ENCODE assay signal across 8 mouse cellular contexts in the genomic region with DNA sequence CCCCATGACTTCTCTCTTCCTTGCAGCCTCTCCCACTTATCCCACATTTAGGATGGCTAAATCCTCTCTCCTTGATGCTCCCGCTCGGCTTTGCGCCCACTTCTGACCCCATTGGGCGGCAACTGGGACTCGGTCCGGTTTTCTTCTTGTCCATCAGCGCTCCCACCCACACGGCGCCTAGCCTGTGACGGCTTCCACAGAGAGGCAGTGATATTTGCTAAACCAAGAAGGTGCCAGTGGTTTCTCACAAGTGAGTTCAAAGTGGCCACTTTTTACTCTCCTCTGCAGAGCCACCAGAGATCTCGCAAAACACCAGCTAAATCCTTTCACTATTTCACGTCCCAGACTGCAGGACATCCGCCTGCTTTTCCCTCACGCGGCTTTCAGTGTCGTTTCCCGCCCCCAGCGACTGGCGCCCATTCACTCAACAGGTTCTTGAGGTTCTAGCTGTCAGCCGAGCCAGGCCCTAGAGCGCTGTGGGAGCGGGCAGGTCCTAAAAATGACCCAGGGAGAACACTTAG. TPM values are rescaled to one million over a fixed set of nuclear protein-coding genes. Genes with fewer than 3 reads are reported as not detected.
DNase-seq lines count a peak whose midpoint lies in the region; ATAC-seq lines count a peak whose summit lies in the region.

No protein-coding gene starts in this region.

- peak overlapping the region; percentile 79 for H3K9ac ChIP-seq in forebrain, embryonic 13.5 days
- peak overlapping the region; percentile 81 for H3K9ac ChIP-seq in hindbrain, embryonic 13.5 days
- peak overlapping the region; percentile 66 for H3K9ac ChIP-seq in midbrain, embryonic 15.5 days
- peak overlapping the region; percentile 82 for H3K9ac ChIP-seq in stomach, embryonic 16.5 days (ENCODE audit: low read length)

- no peaks in the 10 kb centered on the region for H3K36me3 ChIP-seq in forebrain, embryonic 13.5 days (ENCODE audit: poor library complexity, severe bottlenecking)
- H3K36me3 ChIP-seq in hindbrain, embryonic 13.5 days: no peaks in the 10 kb centered on the region
- no peaks in the 10 kb centered on the region for H3K36me3 ChIP-seq in midbrain, embryonic 15.5 days (replicated peaks)
- H3K36me3 ChIP-seq in stomach, embryonic 16.5 days (ENCODE audit: control insufficient read depth, insufficient read depth, low read length): no peaks in the 10 kb centered on the region

- H3K27ac ChIP-seq in brown adipose tissue, adult 24 weeks (replicated peaks; ENCODE audit: low read depth, low read length): peak overlapping the region; percentile 72
- H3K27ac ChIP-seq in forebrain, embryonic 13.5 days: peak overlapping the region; percentile 88
- peak overlapping the region; percentile 92 for H3K27ac ChIP-seq in hindbrain, embryonic 13.5 days
- H3K27ac ChIP-seq in midbrain, embryonic 15.5 days: peak overlapping the region; percentile 92
- peak overlapping the region; percentile 94 for H3K27ac ChIP-seq in stomach, embryonic 16.5 days (ENCODE audit: low read length)

- WGBS in forebrain, embryonic 13.5 days: under 1% methylated on average over 22 of the region's 22 CpGs
- WGBS in hindbrain, embryonic 13.5 days: under 1% methylated on average over 22 of the region's 22 CpGs
- WGBS in midbrain, embryonic 15.5 days: under 1% methylated on average over 22 of the region's 22 CpGs
- under 1% methylated on average over 22 of the region's 22 CpGs for WGBS in stomach, embryonic 16.5 days

- peak overlapping the region; percentile 72 for H3K4me3 ChIP-seq in brown adipose tissue, adult 24 weeks (ENCODE audit: insufficient read depth, low read depth, low read length)
- H3K4me3 ChIP-seq in forebrain, embryonic 13.5 days: peak overlapping the region; percentile 70
- H3K4me3 ChIP-seq in hindbrain, embryonic 13.5 days: peak overlapping the region; percentile 73
- peak overlapping the region; percentile 73 for H3K4me3 ChIP-seq in midbrain, embryonic 15.5 days
- H3K4me3 ChIP-seq in stomach, embryonic 16.5 days (replicated peaks; ENCODE audit: low read length): peak overlapping the region; percentile 90

- peaks cover 10% of the 10 kb centered on the region for H3K4me1 ChIP-seq in brown adipose tissue, adult 24 weeks (ENCODE audit: control insufficient read depth, insufficient read depth, insufficient read length, low read length)
- H3K4me1 ChIP-seq in forebrain, embryonic 13.5 days: peaks cover 10% of the 10 kb centered on the region
- peaks cover 9% of the 10 kb centered on the region for H3K4me1 ChIP-seq in hindbrain, embryonic 13.5 days (replicated peaks)
- peaks cover 13% of the 10 kb centered on the region for H3K4me1 ChIP-seq in midbrain, embryonic 15.5 days
- peaks cover 4% of the 10 kb centered on the region; the same call in 1 of the 2 replicates for H3K4me1 ChIP-seq in stomach, embryonic 16.5 days (ENCODE audit: control insufficient read depth, insufficient read depth, low read length)

- H3K4me2 ChIP-seq in forebrain, embryonic 13.5 days: peak overlapping the region; percentile 85
- H3K4me2 ChIP-seq in hindbrain, embryonic 13.5 days: peak overlapping the region; percentile 93
- peak overlapping the region; percentile 92 for H3K4me2 ChIP-seq in midbrain, embryonic 15.5 days
- H3K4me2 ChIP-seq in stomach, embryonic 16.5 days (ENCODE audit: low read depth, low read length): peak overlapping the region; percentile 86

- ATAC-seq in forebrain, embryonic 13.5 days: no peak
- ATAC-seq in hindbrain, embryonic 13.5 days (ENCODE audit: low FRiP score): no peak; the same call in 1 of the 2 replicates
- peak; percentile 0; the same call in 1 of the 2 replicates for ATAC-seq in midbrain, embryonic 15.5 days (replicated peaks)
- no peak for ATAC-seq in stomach, embryonic 16.5 days (ENCODE audit: insufficient read depth, low FRiP score)

- peak; percentile 76 for DNase-seq in embryo, embryonic 10 days (ENCODE audit: low spot score)
- no peak for DNase-seq in embryo, embryonic 9.5 days (ENCODE audit: extremely low spot score)
- peak; percentile 69 for DNase-seq in liver

- peaks cover 3% of the 10 kb centered on the region; the same call in 1 of the 2 replicates for H3K27me3 ChIP-seq in forebrain, embryonic 13.5 days
- peaks cover 6% of the 10 kb centered on the region; the same call in 1 of the 2 replicates for H3K27me3 ChIP-seq in hindbrain, embryonic 13.5 days
- no peaks in the 10 kb centered on the region for H3K27me3 ChIP-seq in midbrain, embryonic 15.5 days (replicated peaks)
- no peaks in the 10 kb centered on the region for H3K27me3 ChIP-seq in stomach, embryonic 16.5 days (ENCODE audit: control insufficient read depth, insufficient read depth, low read length)

- no peaks in the 10 kb centered on the region for H3K9me3 ChIP-seq in forebrain, embryonic 13.5 days (replicated peaks)
- no peaks in the 10 kb centered on the region for H3K9me3 ChIP-seq in hindbrain, embryonic 13.5 days
- H3K9me3 ChIP-seq in midbrain, embryonic 15.5 days: no peaks in the 10 kb centered on the region
- no peaks in the 10 kb centered on the region for H3K9me3 ChIP-seq in stomach, embryonic 16.5 days (replicated peaks; ENCODE audit: control insufficient read depth, low read length)

RNA-seq across cellular contexts. Expression of gene Shf, which starts 7.1 kb away (rescaled TPM):
- 3.1 and 4.5 TPM in 2 replicates for polyA plus RNA-seq in brown adipose tissue, adult 24 weeks (2012; ENCODE audit: insufficient read depth, insufficient read length, missing spikeins)
- 6.2 and 6.8 TPM in 2 replicates for polyA plus RNA-seq in forebrain, embryonic 13.5 days (2015; fragmentation: Nextera tagmentation; extraction: Ambion mirVana)
- polyA plus RNA-seq in hindbrain, embryonic 13.5 days (2015; fragmentation: Nextera tagmentation; extraction: Ambion mirVana): 12.9 and 13.5 TPM in 2 replicates
- 12.0 and 13.3 TPM in 2 replicates for polyA plus RNA-seq in midbrain, embryonic 15.5 days (2015; fragmentation: Nextera tagmentation; extraction: Ambion mirVana)
- 1.1 and 2.5 TPM in 2 replicates for polyA plus RNA-seq in stomach, embryonic 16.5 days (2015; fragmentation: Nextera tagmentation; extraction: Ambion mirVana)

RNA-seq across cellular contexts. Expression of gene Slc28a2, which starts 50.2 kb away (rescaled TPM):
- 6.6 and 15.1 TPM in 2 replicates for polyA plus RNA-seq in brown adipose tissue, adult 24 weeks (2012; ENCODE audit: insufficient read depth, insufficient read length, missing spikeins)
- not detected in 2 replicates for polyA plus RNA-seq in forebrain, embryonic 13.5 days (2015; fragmentation: Nextera tagmentation; extraction: Ambion mirVana)
- polyA plus RNA-seq in hindbrain, embryonic 13.5 days (2015; fragmentation: Nextera tagmentation; extraction: Ambion mirVana): 0.05 and 0.14 TPM in 2 replicates
- not detected in 2 replicates for polyA plus RNA-seq in midbrain, embryonic 15.5 days (2015; fragmentation: Nextera tagmentation; extraction: Ambion mirVana)
- 16.7 and 17.7 TPM in 2 replicates for polyA plus RNA-seq in stomach, embryonic 16.5 days (2015; fragmentation: Nextera tagmentation; extraction: Ambion mirVana)
